Mouse (Mus musculus): ENCODE results near the gene Poc1a. TPM values are rescaled to one million over a fixed set of nuclear protein-coding genes. Genes with fewer than 3 reads are reported as not detected.

The Poc1a gene
- total RNA-seq, 2 experiments from 2014 or later = 18.6 to 19.6 TPM

GRCm38 (mm10) chr9:106266936-106267657, 13.8 kb upstream of the Poc1a start:
- intact Hi-C loops (cut with DNase I) = no loop called here
- no peak overlapping the region for H3K4me3 ChIP-seq
- no peak overlapping the region for H3K27ac ChIP-seq
- no peak for TF ChIP-seq CTCF (IDR thresholded peaks at IDR 0.05)
- no peak for DNase-seq (ENCODE audit: extremely low spot score in 1 of 2, low spot score in 2 of 2)

GRCm38 (mm10) chr9:106268421-106268820, 12.4 kb upstream of the Poc1a start:
- H3K27ac ChIP-seq = no peak overlapping the region
- intact Hi-C loops (cut with DNase I) = no loop called here
- no peak for DNase-seq (ENCODE audit: extremely low spot score in 1 of 2, low spot score in 2 of 2)
- TF ChIP-seq CTCF (IDR thresholded peaks at IDR 0.05) = no peak
- H3K4me3 ChIP-seq = no peak overlapping the region

DNA sequence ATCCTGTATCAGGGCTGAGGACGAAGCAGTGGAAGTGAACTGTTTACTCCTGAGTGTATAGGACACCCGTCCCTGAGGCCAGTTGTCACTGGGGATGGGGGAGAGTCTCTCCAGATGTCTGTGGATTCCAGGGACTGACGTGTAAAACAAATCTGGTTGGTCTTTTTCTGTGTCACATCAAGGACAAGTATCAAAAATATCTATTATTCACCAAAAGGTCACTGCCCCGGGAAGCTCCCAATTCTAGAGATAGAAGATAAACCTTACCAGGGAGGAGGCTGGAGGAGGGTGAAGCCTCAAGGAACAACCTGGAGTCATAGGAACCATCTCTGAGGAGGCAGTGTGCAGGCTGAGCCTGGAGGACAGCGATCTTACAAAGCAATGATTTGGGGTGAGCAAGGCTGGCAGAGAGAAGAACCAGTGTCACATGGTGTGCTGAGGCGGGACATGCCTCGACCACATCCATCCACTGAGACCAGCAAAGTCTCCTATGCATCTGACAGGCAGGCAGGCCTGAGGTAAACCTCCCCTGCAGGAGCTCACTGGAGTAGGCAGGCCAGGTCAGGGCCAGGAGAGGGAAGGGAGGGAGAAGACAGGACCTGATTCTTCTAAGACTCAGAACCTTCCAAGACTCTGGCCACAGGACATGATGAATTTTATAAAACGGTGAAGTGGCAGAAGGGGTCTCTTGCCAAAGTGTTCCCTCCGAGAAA, 11.6 kb upstream of the Poc1a start:
- intact Hi-C loops (cut with DNase I) = no loop called here
- H3K27ac ChIP-seq = peak overlapping the region; percentile 2; the same call in 1 of the 2 replicates
- DNase-seq (ENCODE audit: extremely low spot score in 1 of 2, low spot score in 2 of 2) = no peak
- no peak overlapping the region for H3K4me3 ChIP-seq
- TF ChIP-seq CTCF (IDR thresholded peaks at IDR 0.05) = no peak

GRCm38 (mm10) chr9:106269879-106270278, 11.0 kb upstream of the Poc1a start:
- intact Hi-C loops (cut with DNase I) = no loop called here
- Histone ChIP-seq H3K27ac (peak overlapping the region; percentile 53; the same call in 1 of the 2 replicates), H3K4me3 (no peak overlapping the region)
- DNase-seq (ENCODE audit: extremely low spot score in 1 of 2, low spot score in 2 of 2) = no peak
- no peak for TF ChIP-seq CTCF (IDR thresholded peaks at IDR 0.05)

DNA sequence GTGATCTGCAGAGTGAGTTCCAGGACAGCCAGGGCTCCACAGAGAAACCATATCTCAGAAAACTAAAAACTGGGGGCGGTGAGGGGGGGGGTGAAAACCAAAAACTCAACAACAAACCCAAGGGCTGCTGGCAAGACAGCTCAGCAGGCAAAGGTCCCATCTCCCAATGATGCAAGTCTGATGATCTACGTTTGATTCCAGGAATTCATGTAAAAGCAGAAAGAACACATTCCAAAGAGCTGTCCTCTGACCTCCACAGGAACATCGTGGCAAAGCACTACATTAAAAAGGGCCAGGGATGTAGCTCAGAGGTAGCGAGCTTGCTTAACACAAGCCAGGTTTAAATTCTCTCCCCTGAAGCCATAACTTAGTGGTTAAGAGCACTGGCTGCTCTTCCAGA, 10.2 kb upstream of the Poc1a start:
- no peak for DNase-seq (ENCODE audit: extremely low spot score in 1 of 2, low spot score in 2 of 2)
- Histone ChIP-seq H3K27ac (no peak overlapping the region), H3K4me3 (no peak overlapping the region)
- TF ChIP-seq CTCF (IDR thresholded peaks at IDR 0.05) = no peak
- intact Hi-C loops (cut with DNase I) = no loop called here

GRCm38 (mm10) chr9:106272288-106272687, 8.6 kb upstream of the Poc1a start:
- Histone ChIP-seq H3K4me3 (no peak overlapping the region), H3K27ac (no peak overlapping the region)
- DNase-seq (ENCODE audit: extremely low spot score in 1 of 2, low spot score in 2 of 2) = no peak
- intact Hi-C loops (cut with DNase I) = no loop called here
- TF ChIP-seq CTCF (IDR thresholded peaks at IDR 0.05) = no peak

DNA sequence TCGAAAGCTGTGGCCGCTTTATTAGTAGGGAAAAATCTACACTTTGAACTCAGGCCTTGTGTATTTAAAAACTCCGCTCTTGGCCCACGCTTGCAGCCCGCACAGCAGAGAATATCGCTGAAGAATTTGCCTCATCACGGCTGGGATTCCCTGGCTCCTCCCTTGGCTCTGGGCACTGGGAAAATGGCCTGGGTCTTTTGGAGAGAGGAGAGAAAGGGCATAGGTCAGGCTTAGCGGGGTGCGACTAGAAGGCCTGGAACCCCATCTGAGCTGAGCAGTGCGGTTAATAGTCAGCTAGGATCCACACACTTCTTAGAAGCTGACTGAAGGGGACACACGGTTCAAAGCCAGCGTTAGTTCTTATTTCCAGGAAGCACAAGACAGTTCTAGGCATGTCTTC, 7.6 kb upstream of the Poc1a start:
- TF ChIP-seq CTCF (IDR thresholded peaks at IDR 0.05) = no peak
- Histone ChIP-seq H3K27ac (no peak overlapping the region), H3K4me3 (no peak overlapping the region)
- intact Hi-C loops (cut with DNase I) = no loop called here
- DNase-seq (ENCODE audit: extremely low spot score in 1 of 2, low spot score in 2 of 2) = no peak

DNA sequence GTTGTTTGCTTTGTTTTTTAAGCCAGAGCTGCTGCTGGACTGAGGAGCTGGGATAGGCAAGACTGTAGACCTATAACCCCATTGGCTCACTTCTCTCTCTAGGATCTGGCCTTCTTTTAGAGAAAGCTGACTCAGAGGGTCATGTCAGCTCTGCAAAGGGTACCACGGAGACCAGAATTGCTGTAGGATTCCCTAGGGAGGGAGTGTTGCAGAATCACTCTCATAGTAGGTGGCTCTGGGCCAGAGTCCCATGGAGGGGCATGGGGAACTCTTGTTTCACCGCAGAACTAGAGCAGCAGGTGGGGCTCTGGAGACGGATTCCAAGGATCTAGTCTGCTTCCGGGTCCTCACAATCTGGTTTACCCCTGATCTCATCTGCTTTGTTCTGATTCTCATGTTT, 7.1 kb upstream of the Poc1a start:
- no peak for DNase-seq (ENCODE audit: extremely low spot score in 1 of 2, low spot score in 2 of 2)
- Histone ChIP-seq H3K4me3 (no peak overlapping the region), H3K27ac (no peak overlapping the region)
- intact Hi-C loops (cut with DNase I) = no loop called here
- no peak for TF ChIP-seq CTCF (IDR thresholded peaks at IDR 0.05)

GRCm38 (mm10) chr9:106274652-106275180, 6.1 kb upstream of the Poc1a start:
- H3K27ac ChIP-seq = no peak overlapping the region
- TF ChIP-seq CTCF (IDR thresholded peaks at IDR 0.05) = no peak
- H3K4me3 ChIP-seq = no peak overlapping the region
- intact Hi-C loops (cut with DNase I) = no loop called here
- no peak for DNase-seq (ENCODE audit: extremely low spot score in 1 of 2, low spot score in 2 of 2)

DNA sequence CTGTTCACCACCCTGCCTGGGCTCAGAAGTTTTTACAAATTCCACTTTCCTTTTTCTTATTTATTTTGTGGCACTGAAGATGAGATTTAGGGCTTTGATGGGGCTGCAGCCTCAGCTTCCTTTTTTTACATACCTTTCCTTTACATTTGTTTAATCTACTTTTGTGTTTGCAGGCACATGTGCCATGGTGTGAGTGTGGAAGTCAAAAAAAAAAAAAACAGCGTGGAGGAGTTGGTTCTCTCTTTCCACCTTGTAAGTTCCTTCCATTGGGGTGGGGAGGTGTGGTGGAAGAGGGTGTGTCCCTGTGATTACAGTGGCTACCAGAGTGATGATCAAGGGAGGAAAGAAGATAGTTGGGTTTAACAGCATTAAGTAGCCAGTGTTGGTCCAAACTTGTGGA, 5.1 kb upstream of the Poc1a start:
- Histone ChIP-seq H3K27ac (no peak overlapping the region), H3K4me3 (no peak overlapping the region)
- DNase-seq (ENCODE audit: extremely low spot score in 1 of 2, low spot score in 2 of 2) = no peak
- intact Hi-C loops (cut with DNase I) = no loop called here
- TF ChIP-seq CTCF (IDR thresholded peaks at IDR 0.05) = no peak

DNA sequence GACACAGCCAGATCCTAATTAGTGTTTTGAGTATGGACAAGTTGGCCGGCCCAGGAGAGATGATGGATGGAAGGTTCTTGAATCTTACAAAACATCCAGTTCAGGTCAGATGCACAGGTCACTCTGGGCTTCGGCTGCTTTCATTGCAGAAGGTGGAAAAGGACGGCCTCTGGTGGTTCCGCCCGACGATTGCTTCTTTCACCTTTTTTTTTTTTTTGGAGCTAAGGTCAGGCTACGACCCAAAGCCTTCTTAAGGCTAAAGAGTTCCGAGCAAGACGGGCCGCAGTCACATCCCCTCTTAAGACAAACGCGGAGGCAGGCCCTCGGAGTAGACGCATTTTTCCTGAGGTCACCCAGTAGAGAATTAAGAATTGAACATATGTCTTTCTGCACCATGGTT, 475 bp upstream of the Poc1a start:
- TF ChIP-seq CTCF (IDR thresholded peaks at IDR 0.05) = peak; percentile 60
- DNase-seq (ENCODE audit: extremely low spot score in 1 of 2, low spot score in 2 of 2) = peak in 1 of 2 experiments; percentile 47
- Histone ChIP-seq H3K27ac (peak overlapping the region; percentile 96), H3K4me3 (peak overlapping the region; percentile 76)
- intact Hi-C loops (cut with DNase I) = loop anchor here (5.0 kb wide), 1 partner anchor 53 kb away; no protein-coding TSS in a partner anchor

GRCm38 (mm10) chr9:106282024-106282423, 1.2 kb downstream of the Poc1a start:
- intact Hi-C loops (cut with DNase I) = loop anchor here (5.0 kb wide), 1 partner anchor 55 kb away; no protein-coding TSS in a partner anchor

More at GRCm38 (mm10) chr9:106282024-106282423, 1.2 kb downstream of the Poc1a start:
- Histone ChIP-seq H3K4me3 (no peak overlapping the region), H3K27ac (no peak overlapping the region)
- no peak for DNase-seq (ENCODE audit: extremely low spot score in 1 of 2, low spot score in 2 of 2)
- no peak for TF ChIP-seq CTCF (IDR thresholded peaks at IDR 0.05)

Measured in left cerebral cortex, adult 2 months (tissue).